Mouse (Mus musculus) E14TG2a.4 (cell line): ENCODE data around the gene Olfr376.

Source experiments
- CTCF ChIP-seq: conservative IDR thresholded peaks from 2 replicates; pipeline ENCODE4 v1.5.1; 2014; ENCODE audit warnings: low read length
- NANOG ChIP-seq: IDR thresholded peaks from 2 replicates; pipeline ENCODE4 v1.6.1; 2014; ENCODE audit warnings: borderline replicate concordance, low read length, mixed read lengths

DNA sequence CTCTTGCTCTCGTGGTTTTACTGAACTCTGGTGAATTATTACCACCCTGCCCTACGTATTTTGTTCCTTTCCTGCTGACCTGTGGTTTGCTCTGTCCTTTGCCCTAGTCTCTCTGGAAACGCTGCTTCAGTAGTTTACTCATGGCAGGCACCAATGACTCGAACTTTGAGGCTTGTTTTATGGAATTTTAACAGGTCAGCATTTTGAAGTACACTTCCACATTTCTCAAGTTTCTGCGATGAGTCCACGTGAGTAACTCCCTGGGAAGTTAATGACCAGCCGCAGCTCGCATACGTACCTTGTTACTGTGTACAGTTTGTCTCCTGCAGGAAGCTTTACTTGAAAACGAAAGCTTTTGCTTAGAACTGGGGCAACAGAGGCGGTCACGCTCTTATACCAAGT lies 44.6 kb upstream of the Olfr376 start:
- no peak for TF ChIP-seq CTCF
- no peak for TF ChIP-seq NANOG
